Mouse (Mus musculus) embryonic facial prominence, embryonic 12.5 days (tissue): Measurements from ENCODE around the gene Zfp354a. TPM values are rescaled to one million over a fixed set of nuclear protein-coding genes. Genes with fewer than 3 reads are reported as not detected.

Source experiments
- ATAC-seq: fragments of 200-750 bp; cut with Nextera tagmentation; 2 replicates; pipeline ENCODE4 v1.8.0; 2017; ENCODE audit not compliant: insufficient number of reproducible peaks, insufficient read depth, low FRiP score, low TSS enrichment
- H3K27ac ChIP-seq: fragments of 300-500 bp; sonication (generic); 2 replicates; pipeline ENCODE4 v1.5.1; 2016; ENCODE audit warnings: mild to moderate bottlenecking
- H3K27me3 ChIP-seq: fragments of 300-500 bp; sonication (generic); 2 replicates; pipeline ENCODE4 v1.6.1; 2016; ENCODE audit warnings: mild to moderate bottlenecking, moderate library complexity
- H3K36me3 ChIP-seq: fragments of 300-500 bp; sonication (generic); 2 replicates; pipeline ENCODE4 v1.6.1; 2016; ENCODE audit warnings: mild to moderate bottlenecking
- H3K4me1 ChIP-seq: fragments of 300-500 bp; sonication (generic); 2 replicates; pipeline ENCODE4 v1.6.1; 2016
- H3K4me2 ChIP-seq: fragments of 300-500 bp; sonication (generic); replicated peaks from 2 replicates; pipeline ENCODE4 v1.6.1; 2016; ENCODE audit warnings: mild to moderate bottlenecking, moderate library complexity
- H3K4me3 ChIP-seq: fragments of 300-500 bp; sonication (generic); 2 replicates; pipeline ENCODE4 v1.5.1; 2016; ENCODE audit warnings: mild to moderate bottlenecking
- H3K9ac ChIP-seq: fragments of 300-500 bp; sonication (generic); 2 replicates; pipeline ENCODE4 v1.6.1; 2016; ENCODE audit warnings: mild to moderate bottlenecking, moderate library complexity
- H3K9me3 ChIP-seq: fragments of 300-500 bp; sonication (generic); 2 replicates; pipeline ENCODE4 v1.6.1; 2016; ENCODE audit warnings: mild to moderate bottlenecking, moderate library complexity
- WGBS: fragments of 180-500 bp; shearing (Covaris S2); methylation state at CpG from one replicate; pipeline ENCODE4 v1.1.7; 2016; 5-methylcytosine and 5-hydroxymethylcytosine counted together
- polyA plus RNA-seq: library from polyadenylated mRNA; unstranded; fragments of >200 nt; fragmentation: Nextera tagmentation; extraction: Ambion mirVana; gene quantifications from 2 replicates; pipeline ENCODE4 v1.2.1, GENCODE M21; 2016

Zfp354a gene
- polyA plus RNA-seq, 1 experiment from 2014 or later: 9.2 TPM

DNA sequence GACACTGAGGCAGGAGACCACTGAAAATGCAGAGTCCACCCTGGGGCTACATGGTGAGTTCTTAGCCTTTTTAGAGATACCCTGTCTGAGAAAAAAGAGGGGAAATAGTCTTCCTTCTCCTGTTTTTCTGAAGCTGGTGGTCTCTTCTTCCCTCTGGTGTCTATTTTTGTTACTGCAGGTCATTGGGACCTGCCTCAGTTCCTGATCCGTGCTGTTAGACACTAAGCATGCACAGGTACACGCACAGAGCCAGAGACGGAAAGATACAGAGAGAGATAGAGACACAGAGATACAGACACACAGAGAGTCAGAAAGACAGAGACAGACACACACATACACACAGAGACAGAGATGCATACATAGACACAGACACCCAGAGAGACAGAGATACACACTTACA lies 5.8 kb upstream of the Zfp354a start:
- Histone ChIP-seq H3K9ac (no peak overlapping the region), H3K4me3 (no peak overlapping the region), H3K4me1 (no peaks in the 10 kb centered on the region), H3K9me3 (no peaks in the 10 kb centered on the region), H3K36me3 (no peaks in the 10 kb centered on the region), H3K27me3 (no peaks in the 10 kb centered on the region), H3K27ac (no peak overlapping the region), H3K4me2 (no peak overlapping the region)
- WGBS: 61% methylated on average over 3 of the region's 3 CpGs
- ATAC-seq: no peak

DNA sequence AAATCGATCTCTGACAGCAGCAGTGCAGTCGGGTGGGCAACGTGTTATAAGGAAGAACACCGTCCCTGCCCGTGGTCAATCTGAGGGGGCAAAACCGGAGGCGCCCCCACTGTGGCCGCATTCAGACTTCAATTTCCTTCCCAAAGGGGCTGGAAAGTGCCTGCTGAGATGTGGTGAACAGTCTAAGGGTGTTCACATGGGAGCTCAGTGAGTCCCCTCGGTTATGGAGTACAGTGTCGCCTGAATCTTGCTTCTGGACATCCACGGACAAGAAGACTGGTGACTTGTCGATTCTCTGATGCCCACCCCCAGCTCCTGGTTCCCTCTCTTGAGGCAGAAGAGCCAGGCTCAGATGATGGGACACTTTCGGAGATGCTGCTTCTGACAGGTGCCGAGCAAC lies 583 bp downstream of the Zfp354a start:
- H3K27ac ChIP-seq: no peak overlapping the region
- H3K36me3 ChIP-seq: peaks cover 17% of the 10 kb centered on the region
- peaks cover 8% of the 10 kb centered on the region for H3K4me1 ChIP-seq
- H3K9ac ChIP-seq: peak overlapping the region; percentile 72
- peak overlapping the region; percentile 83 for H3K4me3 ChIP-seq
- no peaks in the 10 kb centered on the region for H3K27me3 ChIP-seq
- no peaks in the 10 kb centered on the region for H3K9me3 ChIP-seq
- peak overlapping the region; percentile 55 for H3K4me2 ChIP-seq
- ATAC-seq: no peak
- WGBS: 20% methylated on average over 14 of the region's 14 CpGs

DNA sequence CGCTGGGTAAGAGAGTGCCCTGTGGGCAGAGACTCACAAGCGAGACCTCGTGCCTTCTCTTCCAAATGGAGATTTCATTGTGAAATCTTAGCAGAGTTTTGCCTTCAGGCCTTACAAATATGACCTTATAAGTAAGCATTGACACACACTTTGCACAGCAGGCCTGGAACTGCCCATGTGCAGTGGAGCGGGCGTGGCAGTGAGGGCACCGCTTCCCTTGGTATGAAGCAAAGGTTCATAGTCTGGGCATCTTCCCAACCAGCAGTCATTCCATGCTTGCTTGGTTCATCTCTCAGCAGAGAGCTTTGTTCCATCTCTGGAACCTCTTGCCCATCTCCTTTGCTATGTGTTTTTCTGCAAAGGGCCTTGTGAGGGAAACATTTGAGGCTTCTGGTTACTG lies 1.9 kb downstream of the Zfp354a start:
- H3K4me3 ChIP-seq: no peak overlapping the region
- H3K4me1 ChIP-seq: peaks cover 8% of the 10 kb centered on the region
- H3K9ac ChIP-seq: no peak overlapping the region
- no peak for ATAC-seq
- WGBS: 93% methylated on average over 6 of the region's 6 CpGs
- no peaks in the 10 kb centered on the region for H3K27me3 ChIP-seq
- peaks cover 24% of the 10 kb centered on the region for H3K36me3 ChIP-seq
- no peak overlapping the region for H3K27ac ChIP-seq
- no peak overlapping the region for H3K4me2 ChIP-seq
- H3K9me3 ChIP-seq: no peaks in the 10 kb centered on the region

DNA sequence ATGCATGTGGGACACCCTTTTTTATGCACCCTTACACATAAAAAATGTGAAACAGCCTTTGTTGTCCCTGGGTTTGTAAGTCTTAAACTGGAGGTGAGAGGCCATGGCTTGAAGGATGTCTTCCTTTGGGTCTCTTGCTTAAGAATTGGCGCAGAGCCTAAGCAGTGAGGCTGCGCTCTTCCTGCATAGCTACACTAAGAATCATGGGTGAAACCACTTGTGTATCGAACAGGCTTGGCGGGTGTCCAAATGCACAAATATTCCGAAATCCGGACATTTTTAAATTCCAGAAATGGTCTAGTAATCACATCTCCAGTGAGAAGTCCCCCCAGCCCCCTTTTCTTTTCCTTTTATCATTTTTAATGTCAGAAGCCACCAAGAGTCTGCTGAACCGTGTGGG lies 4.2 kb downstream of the Zfp354a start:
- WGBS: 90% methylated on average over 7 of the region's 7 CpGs
- H3K9ac ChIP-seq: no peak overlapping the region
- no peak for ATAC-seq
- no peak overlapping the region for H3K4me3 ChIP-seq
- H3K9me3 ChIP-seq: no peaks in the 10 kb centered on the region
- H3K27me3 ChIP-seq: no peaks in the 10 kb centered on the region
- no peak overlapping the region for H3K4me2 ChIP-seq
- H3K27ac ChIP-seq: no peak overlapping the region
- peaks cover 8% of the 10 kb centered on the region for H3K4me1 ChIP-seq
- H3K36me3 ChIP-seq: peaks cover 46% of the 10 kb centered on the region

DNA sequence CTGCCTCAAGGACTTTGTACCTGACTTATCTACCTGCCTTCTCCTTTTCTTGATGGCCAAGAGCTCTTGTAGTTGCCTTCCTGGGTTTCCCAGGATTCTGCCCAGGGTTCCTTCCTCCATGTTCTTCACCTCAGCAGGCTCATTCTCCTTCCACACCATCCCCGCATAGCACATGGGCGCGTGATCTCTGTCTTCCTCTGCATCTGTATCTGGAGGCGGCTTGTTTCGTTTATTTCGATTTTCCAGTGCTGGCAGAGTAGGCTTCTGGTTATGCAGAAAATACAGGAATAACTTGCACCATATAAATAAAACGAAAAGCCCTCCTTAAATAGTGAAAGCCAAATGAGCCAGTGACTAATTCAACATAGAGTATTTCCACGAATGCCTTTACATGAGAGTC lies 4.8 kb downstream of the Zfp354a start:
- Histone ChIP-seq H3K9ac (no peak overlapping the region), H3K27me3 (no peaks in the 10 kb centered on the region), H3K4me3 (no peak overlapping the region), H3K4me1 (peaks cover 8% of the 10 kb centered on the region), H3K36me3 (peaks cover 52% of the 10 kb centered on the region), H3K27ac (no peak overlapping the region), H3K4me2 (no peak overlapping the region), H3K9me3 (no peaks in the 10 kb centered on the region)
- ATAC-seq: no peak
- WGBS: 95% methylated on average over 8 of the region's 8 CpGs

DNA sequence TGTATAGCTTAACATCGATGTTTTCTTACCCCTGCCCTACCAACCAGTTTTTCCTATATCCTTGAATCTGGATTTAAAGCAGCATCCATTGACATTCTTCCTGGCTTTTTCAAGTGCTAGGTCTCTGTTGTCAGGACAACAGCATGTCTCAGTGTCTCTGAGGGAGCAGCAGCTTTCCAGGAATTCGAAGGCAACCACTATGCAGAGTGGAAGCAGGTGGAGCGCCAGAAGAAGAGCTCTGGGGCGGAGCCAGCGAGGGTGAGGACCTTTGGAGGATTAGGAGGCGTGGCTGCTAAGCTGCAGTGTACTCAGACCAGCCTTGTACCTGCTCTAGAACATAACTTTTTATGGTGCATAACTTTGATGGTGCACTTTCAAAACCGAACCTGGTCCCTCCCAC lies 25.5 kb downstream of the Zfp354a start:
- Histone ChIP-seq H3K9me3 (no peaks in the 10 kb centered on the region), H3K27me3 (no peaks in the 10 kb centered on the region), H3K36me3 (no peaks in the 10 kb centered on the region), H3K9ac (no peak overlapping the region), H3K4me2 (no peak overlapping the region), H3K4me3 (no peak overlapping the region), H3K27ac (no peak overlapping the region), H3K4me1 (no peaks in the 10 kb centered on the region; the same call in 1 of the 2 replicates)
- WGBS: 53% methylated on average over 7 of the region's 7 CpGs
- no peak for ATAC-seq

DNA sequence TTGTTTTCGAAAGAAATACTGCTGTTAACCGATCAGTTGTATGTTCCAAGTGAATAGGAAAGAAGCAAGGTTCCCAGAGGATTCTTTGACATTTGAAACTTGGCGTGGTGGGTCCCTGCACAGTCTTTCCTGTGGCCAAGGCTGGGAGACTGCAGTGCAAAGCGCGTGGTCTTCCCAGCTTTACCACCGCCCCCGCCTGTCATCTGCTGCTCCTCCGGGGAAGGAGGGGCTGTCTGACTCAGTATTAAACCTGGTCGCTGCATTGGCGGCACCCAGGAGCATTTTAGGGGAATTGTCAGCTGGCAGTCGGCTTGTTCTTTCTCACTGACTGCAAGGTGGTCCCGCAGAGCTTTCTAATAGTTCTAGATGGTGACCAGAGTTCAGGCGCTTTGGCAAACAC lies 26.2 kb downstream of the Zfp354a start:
- Histone ChIP-seq H3K4me3 (no peak overlapping the region), H3K9me3 (no peaks in the 10 kb centered on the region), H3K9ac (no peak overlapping the region), H3K27me3 (no peaks in the 10 kb centered on the region), H3K36me3 (no peaks in the 10 kb centered on the region), H3K27ac (no peak overlapping the region), H3K4me1 (no peaks in the 10 kb centered on the region; the same call in 1 of the 2 replicates), H3K4me2 (no peak overlapping the region)
- 61% methylated on average over 13 of the region's 13 CpGs for WGBS
- ATAC-seq: no peak

DNA sequence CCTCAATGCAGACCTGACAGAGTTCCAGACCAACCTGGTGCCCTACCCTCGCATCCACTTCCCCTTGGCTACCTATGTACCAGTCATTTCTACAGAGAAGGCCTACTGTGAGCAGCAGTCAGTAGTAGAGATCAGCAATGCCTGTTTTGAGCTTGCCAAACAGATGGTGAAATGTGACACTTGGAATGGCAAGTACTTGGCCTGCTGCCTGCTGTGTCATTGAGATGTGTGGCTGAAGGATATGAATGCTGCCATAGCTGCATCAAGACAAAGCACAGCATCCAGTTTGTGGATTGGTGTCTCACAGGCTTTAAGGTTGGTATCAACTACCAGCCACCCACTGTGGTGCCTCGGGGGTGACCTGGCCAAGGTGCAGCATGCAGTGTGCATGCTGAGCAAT lies 48.2 kb downstream of the Zfp354a start:
- no peak overlapping the region for H3K9ac ChIP-seq
- ATAC-seq: no peak

DNA sequence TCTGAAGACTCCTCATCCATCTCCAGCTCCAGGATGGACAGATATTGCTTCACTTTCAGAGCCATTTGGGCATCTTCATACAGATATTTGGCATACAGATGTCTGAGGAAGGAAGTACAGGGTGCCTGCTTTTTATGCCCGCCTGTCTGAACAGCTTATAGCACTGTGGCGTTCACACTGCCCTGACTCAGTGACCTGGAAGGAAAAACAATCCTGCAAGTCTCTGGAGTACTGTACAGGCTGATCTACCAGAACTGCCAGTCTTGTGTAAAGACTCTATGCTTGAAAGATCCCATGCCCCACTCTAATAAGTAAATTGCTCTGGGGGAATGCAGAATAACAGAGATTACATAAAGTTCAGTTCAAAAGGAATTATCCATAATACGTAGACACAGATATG lies 51.6 kb downstream of the Zfp354a start:
- H3K4me2 ChIP-seq: no peak overlapping the region
- H3K4me3 ChIP-seq: no peak overlapping the region
- H3K36me3 ChIP-seq: no peaks in the 10 kb centered on the region
- no peak overlapping the region for H3K9ac ChIP-seq
- H3K9me3 ChIP-seq: peaks cover 3% of the 10 kb centered on the region; the same call in 1 of the 2 replicates
- WGBS: 44% methylated on average over 3 of the region's 3 CpGs
- ATAC-seq: no peak
- 0 out of 2 replicates have a peak, but pooled peaks cover 7% of the 10 kb centered on the region for H3K4me1 ChIP-seq
- H3K27me3 ChIP-seq: no peaks in the 10 kb centered on the region
- H3K27ac ChIP-seq: no peak overlapping the region

More for the DNA sequence above, 48.2 kb downstream of the Zfp354a start:
- 78% methylated on average over 2 of the region's 2 CpGs for WGBS
- no peak overlapping the region for H3K4me3 ChIP-seq
- H3K4me1 ChIP-seq: 0 out of 2 replicates have a peak, but pooled peaks cover 7% of the 10 kb centered on the region
- no peak overlapping the region for H3K27ac ChIP-seq
- no peak overlapping the region for H3K4me2 ChIP-seq
- H3K9me3 ChIP-seq: peaks cover 3% of the 10 kb centered on the region; the same call in 1 of the 2 replicates
- no peaks in the 10 kb centered on the region for H3K27me3 ChIP-seq
- H3K36me3 ChIP-seq: no peaks in the 10 kb centered on the region

Other genes with a start within 250 kb of the Zfp354a start
- gene Zfp354c, start 231.5 kb upstream of the Zfp354a start, polyA plus RNA-seq: 53.7 and 54.5 TPM in 2 replicates
- gene Zfp879, start 217.7 kb upstream of the Zfp354a start, polyA plus RNA-seq: 0.77 and 1.1 TPM in 2 replicates
- gene Grm6, start 208.6 kb upstream of the Zfp354a start, polyA plus RNA-seq: not detected in 2 replicates
- gene Zfp454, start 171.6 kb upstream of the Zfp354a start, polyA plus RNA-seq: 13.7 and 15.5 TPM in 2 replicates
- 18.3 and 19.9 TPM in 2 replicates for gene Zfp2, start 143.1 kb upstream of the Zfp354a start, polyA plus RNA-seq
- gene Zfp354b, start 127.6 kb upstream of the Zfp354a start, polyA plus RNA-seq: 1.6 and 1.8 TPM in 2 replicates
- gene 4933414I15Rik, start 115.5 kb upstream of the Zfp354a start, polyA plus RNA-seq: not detected in 2 replicates
- gene Prop1, start 105.5 kb upstream of the Zfp354a start, polyA plus RNA-seq: 1.0 TPM in 1 of 2 replicates, not detected in the other
- gene Olfr1378, start 92.7 kb upstream of the Zfp354a start, polyA plus RNA-seq: not detected in 2 replicates
- not detected in 2 replicates for gene Olfr1377, start 77.3 kb upstream of the Zfp354a start, polyA plus RNA-seq
- not detected in 2 replicates for gene Olfr51, start 55.7 kb upstream of the Zfp354a start, polyA plus RNA-seq
- not detected in 2 replicates for gene Olfr54, start 45.0 kb upstream of the Zfp354a start, polyA plus RNA-seq
- not detected in 2 replicates for gene Olfr1375, start 11.1 kb upstream of the Zfp354a start, polyA plus RNA-seq
- not detected in 2 replicates for gene Gm12569, start 161.2 kb downstream of the Zfp354a start, polyA plus RNA-seq
- 144 and 155 TPM in 2 replicates for gene Clk4, start 202.5 kb downstream of the Zfp354a start, polyA plus RNA-seq
- gene BC049762, start 203.8 kb downstream of the Zfp354a start, polyA plus RNA-seq: 0.22 TPM in 1 of 2 replicates, not detected in the other
- 29.3 and 32.4 TPM in 2 replicates for gene Col23a1, start 230.7 kb downstream of the Zfp354a start, polyA plus RNA-seq